Mouse (Mus musculus): ENCODE measurements around the gene Adcy2. TPM values are rescaled to one million over a fixed set of nuclear protein-coding genes. Genes with fewer than 3 reads are reported as not detected.
A peak's percentile ranks its signal among the peaks of the same experiment; 100 is the strongest.

Adcy2 gene
- polyA plus RNA-seq, 1 experiment from 2014 or later = 8.0 TPM

DNA sequence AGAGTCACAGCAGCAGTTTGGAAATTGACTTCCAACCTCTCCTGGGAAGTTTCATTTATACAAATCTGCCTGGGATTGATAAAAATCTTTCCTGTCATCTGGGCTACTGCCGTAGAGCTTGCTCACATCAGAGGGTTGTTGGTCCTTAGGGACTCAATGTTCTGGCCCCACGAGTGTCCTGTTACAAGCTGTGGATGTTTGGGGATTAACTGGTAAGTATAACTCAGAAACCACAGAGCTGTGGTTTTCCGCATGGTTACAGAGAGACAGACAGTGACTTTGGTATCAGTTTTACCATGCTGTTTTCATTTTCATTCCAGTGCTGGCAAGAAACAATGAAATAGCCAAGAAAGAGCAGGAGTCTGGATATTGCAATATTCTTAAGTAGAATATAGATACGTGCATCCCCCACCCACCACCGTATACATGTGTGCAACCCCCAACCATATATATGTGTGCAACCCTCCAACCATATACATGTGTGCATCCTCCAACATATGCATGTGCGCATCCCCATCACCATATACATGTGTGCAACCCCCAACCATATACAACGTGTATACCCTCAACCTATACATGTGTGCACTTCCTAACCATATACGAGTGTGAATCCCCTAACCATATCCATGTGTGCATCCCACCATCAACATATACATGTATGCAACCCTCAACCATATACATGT lies 233.3 kb downstream of the Adcy2 start:
- H3K27me3 ChIP-seq = no peaks in the 10 kb centered on the region
- peak; percentile 67 for ATAC-seq (ENCODE audit: insufficient number of reproducible peaks, low FRiP score, low TSS enrichment, low read depth)
- WGBS = 40% methylated on average over 8 of the region's 8 CpGs
- no peaks in the 10 kb centered on the region for H3K9me3 ChIP-seq (replicated peaks)
- H3K4me2 ChIP-seq (replicated peaks) = no peak overlapping the region
- H3K36me3 ChIP-seq = no peaks in the 10 kb centered on the region
- no peaks in the 10 kb centered on the region for H3K4me1 ChIP-seq
- H3K9ac ChIP-seq = no peak overlapping the region
- no peak overlapping the region for H3K27ac ChIP-seq (replicated peaks)
- H3K4me3 ChIP-seq (replicated peaks) = no peak overlapping the region

DNA sequence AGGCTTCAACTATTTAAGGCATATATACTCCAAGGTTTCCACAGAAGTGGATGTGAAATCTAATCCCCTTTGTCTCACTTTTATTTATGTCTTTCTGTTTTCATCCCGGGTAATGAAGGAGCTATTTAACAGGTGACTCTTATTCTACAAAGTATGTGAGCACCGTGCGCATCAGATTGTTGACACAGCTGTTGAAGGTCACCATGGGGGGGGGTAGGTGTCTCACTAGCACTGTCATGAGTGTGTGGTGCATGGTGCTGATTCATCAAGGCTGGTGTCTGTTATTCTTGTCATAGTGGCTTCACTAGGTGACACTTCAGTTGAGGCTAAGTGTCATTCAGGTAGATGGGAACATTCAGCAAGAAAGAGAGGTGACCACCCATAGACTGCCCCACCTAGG lies 234.7 kb downstream of the Adcy2 start:
- Histone ChIP-seq H3K4me3 (replicated peaks) (no peak overlapping the region), H3K36me3 (no peaks in the 10 kb centered on the region), H3K4me1 (no peaks in the 10 kb centered on the region), H3K9ac (no peak overlapping the region), H3K4me2 (replicated peaks) (no peak overlapping the region), H3K9me3 (replicated peaks) (no peaks in the 10 kb centered on the region), H3K27ac (replicated peaks) (no peak overlapping the region), H3K27me3 (no peaks in the 10 kb centered on the region)
- WGBS = 73% methylated on average over 3 of the region's 3 CpGs
- no peak for ATAC-seq (ENCODE audit: insufficient number of reproducible peaks, low FRiP score, low TSS enrichment, low read depth)

DNA sequence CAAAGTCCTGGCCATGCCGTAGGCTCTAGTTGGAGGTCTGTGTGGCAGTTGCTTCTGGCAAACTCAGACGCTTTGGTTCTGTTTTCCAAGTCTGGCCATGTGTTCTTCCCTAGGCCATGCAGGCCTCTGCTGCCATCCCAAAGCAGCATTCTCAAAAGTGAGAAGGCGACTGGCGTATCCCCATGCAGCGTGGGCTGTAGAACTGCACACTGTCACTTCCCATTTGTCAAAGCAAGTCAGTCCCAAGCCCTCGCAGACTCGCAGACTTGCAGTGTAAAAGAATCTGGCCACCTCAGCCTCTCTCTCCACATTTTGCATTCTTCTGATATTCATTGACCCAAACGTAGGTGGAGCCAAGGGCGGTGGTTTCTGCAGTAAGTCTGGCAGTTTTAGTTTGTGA lies 249.5 kb downstream of the Adcy2 start:
- Histone ChIP-seq H3K27ac (replicated peaks) (peak overlapping the region; percentile 79), H3K27me3 (no peaks in the 10 kb centered on the region), H3K9me3 (replicated peaks) (no peaks in the 10 kb centered on the region), H3K36me3 (no peaks in the 10 kb centered on the region), H3K9ac (no peak overlapping the region), H3K4me3 (replicated peaks) (no peak overlapping the region), H3K4me1 (peaks cover 11% of the 10 kb centered on the region; the same call in 1 of the 2 replicates), H3K4me2 (replicated peaks) (no peak overlapping the region)
- peak; percentile 51 for ATAC-seq (ENCODE audit: insufficient number of reproducible peaks, low FRiP score, low TSS enrichment, low read depth)
- 29% methylated on average over 9 of the region's 9 CpGs for WGBS

DNA sequence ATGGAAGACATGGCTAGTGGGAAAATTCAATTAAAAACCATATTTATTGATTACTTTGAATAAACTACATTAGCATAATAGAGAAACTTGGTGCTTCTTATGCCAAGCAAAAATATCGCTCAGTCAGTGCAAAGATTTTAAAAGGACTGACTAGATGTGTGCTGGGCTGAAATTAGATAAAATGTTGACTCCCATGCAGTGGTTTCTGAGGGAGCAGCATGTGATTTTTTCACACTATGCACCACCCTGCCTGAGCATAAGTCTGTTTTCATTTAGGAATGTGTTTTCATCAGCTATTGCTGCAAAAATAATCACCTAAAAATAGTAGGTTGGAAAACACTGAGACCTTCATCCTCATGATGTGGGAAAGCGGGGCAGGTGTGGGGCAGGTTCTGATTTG lies 250.0 kb downstream of the Adcy2 start:
- H3K9ac ChIP-seq = no peak overlapping the region
- H3K4me1 ChIP-seq = peaks cover 11% of the 10 kb centered on the region; the same call in 1 of the 2 replicates
- H3K9me3 ChIP-seq (replicated peaks) = no peaks in the 10 kb centered on the region
- no peaks in the 10 kb centered on the region for H3K27me3 ChIP-seq
- no peak overlapping the region for H3K4me2 ChIP-seq (replicated peaks)
- no peaks in the 10 kb centered on the region for H3K36me3 ChIP-seq
- 47% methylated on average over 2 of the region's 2 CpGs for WGBS
- peak overlapping the region; percentile 79 for H3K27ac ChIP-seq (replicated peaks)
- ATAC-seq (ENCODE audit: insufficient number of reproducible peaks, low FRiP score, low TSS enrichment, low read depth) = peak; percentile 61
- H3K4me3 ChIP-seq (replicated peaks) = no peak overlapping the region

DNA sequence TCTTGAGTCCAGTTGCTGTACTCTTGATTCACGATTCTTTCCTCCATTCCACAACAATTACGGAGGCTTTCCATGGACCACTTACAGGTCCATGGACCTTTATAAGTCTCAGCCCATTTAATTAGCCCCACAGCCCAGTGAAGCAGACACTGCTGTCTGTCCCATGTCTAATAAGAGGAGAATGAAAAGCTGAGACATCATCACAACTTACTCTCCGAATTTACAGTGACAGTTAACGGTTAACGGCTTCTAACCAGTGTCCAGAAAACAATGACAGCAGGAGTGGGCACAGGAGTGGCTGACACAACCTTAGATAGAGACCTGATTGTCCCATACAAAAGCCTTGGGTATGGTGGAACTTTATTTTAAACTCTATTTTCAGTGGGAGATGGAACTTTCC lies 253.9 kb downstream of the Adcy2 start:
- H3K9me3 ChIP-seq (replicated peaks) = no peaks in the 10 kb centered on the region
- no peaks in the 10 kb centered on the region for H3K27me3 ChIP-seq
- H3K27ac ChIP-seq (replicated peaks) = no peak overlapping the region
- 89% methylated on average over 5 of the region's 5 CpGs for WGBS
- H3K4me1 ChIP-seq = peaks cover 11% of the 10 kb centered on the region; the same call in 1 of the 2 replicates
- H3K4me3 ChIP-seq (replicated peaks) = no peak overlapping the region
- ATAC-seq (ENCODE audit: insufficient number of reproducible peaks, low FRiP score, low TSS enrichment, low read depth) = no peak
- H3K4me2 ChIP-seq (replicated peaks) = no peak overlapping the region
- H3K9ac ChIP-seq = no peak overlapping the region
- no peaks in the 10 kb centered on the region for H3K36me3 ChIP-seq

DNA sequence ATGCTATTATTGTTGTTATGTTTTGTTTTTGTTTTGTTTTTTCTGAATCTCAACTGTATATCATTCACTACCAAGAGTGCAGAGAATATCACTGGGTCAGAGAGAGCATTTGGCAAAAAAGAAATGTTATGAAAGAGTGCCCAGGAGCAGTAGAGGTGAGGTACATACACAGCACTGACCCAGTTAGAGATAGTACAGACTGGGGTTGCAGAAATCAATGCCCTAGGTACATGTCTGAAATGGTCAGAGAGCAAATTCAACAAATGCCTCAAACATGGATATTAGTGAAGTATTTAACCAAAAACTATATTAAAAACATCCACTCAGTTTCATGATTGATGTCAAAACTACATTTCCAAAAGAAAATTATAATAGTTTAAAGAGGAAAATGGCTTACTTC lies 286.7 kb downstream of the Adcy2 start:
- H3K9me3 ChIP-seq (replicated peaks) = no peaks in the 10 kb centered on the region
- no peak for ATAC-seq (ENCODE audit: insufficient number of reproducible peaks, low FRiP score, low TSS enrichment, low read depth)
- no peaks in the 10 kb centered on the region for H3K36me3 ChIP-seq
- no peaks in the 10 kb centered on the region for H3K27me3 ChIP-seq
- no peak overlapping the region for H3K4me2 ChIP-seq (replicated peaks)
- no peak overlapping the region for H3K9ac ChIP-seq
- no peak overlapping the region for H3K4me3 ChIP-seq (replicated peaks)
- H3K27ac ChIP-seq (replicated peaks) = no peak overlapping the region
- no peaks in the 10 kb centered on the region for H3K4me1 ChIP-seq

DNA sequence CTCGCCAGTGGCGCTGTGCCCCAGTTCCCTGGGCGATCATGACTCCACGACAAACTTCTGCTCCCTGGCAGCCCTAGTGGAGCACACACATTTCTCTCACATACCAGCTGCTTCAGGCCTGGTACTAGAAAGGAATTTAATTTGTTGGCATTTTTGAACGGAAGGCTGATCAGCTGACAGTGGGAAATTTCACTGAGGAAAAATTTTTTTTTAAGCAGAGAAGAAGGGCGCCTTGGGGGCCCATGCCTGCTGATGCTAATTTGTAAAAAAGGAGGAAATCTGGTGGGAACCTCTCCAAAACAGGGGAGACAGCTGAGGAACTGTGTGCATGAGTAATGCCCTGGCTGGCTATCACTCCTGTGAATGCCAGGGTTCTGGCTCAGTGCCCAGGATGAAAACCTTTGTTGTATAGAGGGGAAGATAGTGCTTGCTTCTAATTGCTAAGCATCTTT lies 292.0 kb downstream of the Adcy2 start:
- no peak overlapping the region for H3K4me2 ChIP-seq (replicated peaks)
- no peak for ATAC-seq (ENCODE audit: insufficient number of reproducible peaks, low FRiP score, low TSS enrichment, low read depth)
- H3K9me3 ChIP-seq (replicated peaks) = no peaks in the 10 kb centered on the region
- H3K36me3 ChIP-seq = no peaks in the 10 kb centered on the region
- no peaks in the 10 kb centered on the region for H3K27me3 ChIP-seq
- no peaks in the 10 kb centered on the region for H3K4me1 ChIP-seq
- WGBS = 67% methylated on average over 6 of the region's 6 CpGs
- no peak overlapping the region for H3K27ac ChIP-seq (replicated peaks)
- H3K9ac ChIP-seq = no peak overlapping the region
- no peak overlapping the region for H3K4me3 ChIP-seq (replicated peaks)

DNA sequence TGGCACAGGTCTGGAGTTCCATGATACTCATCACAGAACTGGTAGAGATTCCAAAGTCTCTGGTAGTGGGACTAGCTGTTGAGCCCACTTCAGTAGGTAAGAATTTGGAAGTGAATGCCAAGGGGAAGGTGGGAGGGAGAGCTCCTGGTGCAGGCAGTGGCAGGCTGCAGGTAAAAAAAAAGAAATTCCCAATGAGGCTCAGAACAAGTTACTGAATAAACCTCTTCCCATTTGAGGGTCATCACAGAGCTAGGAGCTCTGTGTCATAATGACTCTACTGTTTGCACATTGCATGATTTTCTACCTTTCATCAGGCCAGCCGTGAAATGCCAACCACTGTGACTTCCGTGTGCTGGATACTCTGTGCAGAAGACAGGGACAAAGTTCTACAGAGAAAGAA lies 314.4 kb downstream of the Adcy2 start:
- H3K27ac ChIP-seq (replicated peaks) = no peak overlapping the region
- 85% methylated on average over 2 of the region's 2 CpGs for WGBS

DNA sequence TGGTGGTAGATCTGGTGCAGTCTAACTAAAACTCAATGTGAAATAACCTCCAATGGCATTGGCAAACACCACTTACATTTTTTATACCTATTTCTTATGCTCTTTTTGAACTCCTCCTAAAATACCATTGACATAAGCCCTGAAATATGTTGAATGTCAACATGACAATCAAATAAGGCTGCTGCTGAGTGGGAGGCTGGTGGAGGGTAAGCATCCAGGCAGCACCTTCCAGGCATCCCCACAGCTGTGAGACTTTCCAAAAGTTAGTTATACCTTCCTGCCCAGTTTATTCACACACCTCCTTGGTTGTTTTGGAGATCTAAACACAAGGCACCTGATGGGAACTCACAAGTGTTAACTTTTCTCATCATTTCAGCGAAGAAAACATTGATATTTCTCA lies 318.9 kb downstream of the Adcy2 start:
- Histone ChIP-seq H3K4me2 (replicated peaks) (no peak overlapping the region), H3K27ac (replicated peaks) (no peak overlapping the region), H3K36me3 (no peaks in the 10 kb centered on the region), H3K9ac (no peak overlapping the region), H3K27me3 (no peaks in the 10 kb centered on the region), H3K4me3 (replicated peaks) (no peak overlapping the region), H3K9me3 (replicated peaks) (no peaks in the 10 kb centered on the region), H3K4me1 (no peaks in the 10 kb centered on the region)
- no peak for ATAC-seq (ENCODE audit: insufficient number of reproducible peaks, low FRiP score, low TSS enrichment, low read depth)
- WGBS = 80% methylated on average over 1 of the region's 1 CpGs

More for the DNA sequence above, 314.4 kb downstream of the Adcy2 start:
- Histone ChIP-seq H3K4me2 (replicated peaks) (no peak overlapping the region), H3K36me3 (no peaks in the 10 kb centered on the region), H3K9ac (no peak overlapping the region), H3K9me3 (replicated peaks) (no peaks in the 10 kb centered on the region), H3K4me1 (no peaks in the 10 kb centered on the region), H3K4me3 (replicated peaks) (no peak overlapping the region), H3K27me3 (no peaks in the 10 kb centered on the region)
- no peak for ATAC-seq (ENCODE audit: insufficient number of reproducible peaks, low FRiP score, low TSS enrichment, low read depth)

DNA sequence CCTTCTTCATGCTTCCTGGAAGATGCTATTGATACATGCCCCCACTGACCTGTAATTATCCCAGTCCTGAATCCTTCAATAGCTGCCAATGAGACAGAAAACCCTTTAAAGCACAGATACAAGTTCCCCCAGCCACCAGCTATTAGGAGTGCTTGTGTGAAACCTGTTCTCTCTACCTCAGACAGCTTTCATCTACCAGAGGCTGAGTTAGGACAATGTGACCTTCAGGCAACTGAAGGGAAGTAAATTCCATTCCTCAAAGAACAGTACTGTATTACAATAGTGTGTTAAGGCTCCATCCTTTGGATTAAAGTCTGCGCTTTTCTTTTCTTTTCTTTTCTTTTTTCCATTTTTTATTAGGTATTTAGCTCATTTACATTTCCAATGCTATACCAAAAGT lies 356.6 kb downstream of the Adcy2 start:
- ATAC-seq (ENCODE audit: insufficient number of reproducible peaks, low FRiP score, low TSS enrichment, low read depth) = no peak
- Histone ChIP-seq H3K36me3 (no peaks in the 10 kb centered on the region), H3K4me3 (replicated peaks) (no peak overlapping the region), H3K27ac (replicated peaks) (no peak overlapping the region), H3K27me3 (no peaks in the 10 kb centered on the region), H3K9ac (no peak overlapping the region), H3K4me2 (replicated peaks) (no peak overlapping the region), H3K4me1 (no peaks in the 10 kb centered on the region), H3K9me3 (replicated peaks) (no peaks in the 10 kb centered on the region)
- WGBS = 96% methylated on average over 1 of the region's 1 CpGs

DNA sequence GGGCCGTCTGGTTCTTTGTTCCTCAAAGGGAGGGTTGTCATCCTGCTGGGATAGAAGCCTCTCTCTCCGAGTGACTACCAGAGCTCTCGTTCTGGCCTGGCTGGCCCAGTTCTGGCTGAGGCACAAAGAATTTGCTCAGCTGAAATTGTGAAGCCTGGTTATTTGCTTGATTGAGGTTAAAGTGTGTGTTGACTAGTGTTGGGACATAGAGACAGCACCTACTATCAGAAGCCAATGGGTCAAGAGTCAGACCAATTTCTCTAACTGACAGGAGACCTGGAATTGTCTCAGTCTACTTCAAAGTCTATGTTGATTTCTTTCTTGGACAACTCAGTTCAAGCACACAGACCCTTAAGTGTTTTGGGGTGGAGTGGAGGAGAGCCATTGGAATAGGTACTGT lies 372.3 kb downstream of the Adcy2 start:
- no peak for ATAC-seq (ENCODE audit: insufficient number of reproducible peaks, low FRiP score, low TSS enrichment, low read depth)
- no peak overlapping the region for H3K27ac ChIP-seq (replicated peaks)
- H3K4me1 ChIP-seq = no peaks in the 10 kb centered on the region
- H3K9ac ChIP-seq = no peak overlapping the region
- no peak overlapping the region for H3K4me3 ChIP-seq (replicated peaks)
- no peak overlapping the region for H3K4me2 ChIP-seq (replicated peaks)
- 68% methylated on average over 3 of the region's 3 CpGs for WGBS
- no peaks in the 10 kb centered on the region for H3K9me3 ChIP-seq (replicated peaks)
- no peaks in the 10 kb centered on the region for H3K36me3 ChIP-seq
- no peaks in the 10 kb centered on the region for H3K27me3 ChIP-seq

DNA sequence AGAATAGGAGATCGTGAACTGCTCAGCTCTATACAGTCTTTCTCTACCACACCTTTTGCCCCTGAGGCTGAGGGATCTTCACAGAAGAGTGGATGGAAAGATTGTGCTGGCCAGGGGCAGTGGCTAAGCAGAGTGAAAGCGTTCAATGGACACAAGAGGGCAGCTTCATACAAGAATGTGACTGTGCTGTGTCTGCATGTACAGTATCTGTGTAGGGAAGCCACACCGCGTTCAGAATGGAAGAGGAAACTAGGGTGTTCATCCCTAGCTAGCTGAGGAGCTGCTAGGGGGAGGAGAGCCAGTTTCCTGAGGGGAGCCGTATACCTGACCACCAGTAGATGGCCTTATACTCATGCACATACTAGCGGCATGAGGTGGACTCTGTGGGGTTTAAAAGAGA lies 376.5 kb downstream of the Adcy2 start:
- no peak overlapping the region for H3K4me2 ChIP-seq (replicated peaks)
- H3K36me3 ChIP-seq = 0 out of 2 replicates have a peak, but pooled peaks cover 3% of the 10 kb centered on the region
- H3K4me1 ChIP-seq = no peaks in the 10 kb centered on the region
- ATAC-seq (ENCODE audit: insufficient number of reproducible peaks, low FRiP score, low TSS enrichment, low read depth) = no peak
- no peaks in the 10 kb centered on the region for H3K9me3 ChIP-seq (replicated peaks)
- no peaks in the 10 kb centered on the region for H3K27me3 ChIP-seq
- WGBS = 53% methylated on average over 6 of the region's 6 CpGs
- no peak overlapping the region for H3K4me3 ChIP-seq (replicated peaks)
- no peak overlapping the region for H3K27ac ChIP-seq (replicated peaks)
- H3K9ac ChIP-seq = no peak overlapping the region

All from embryonic facial prominence, embryonic 15.5 days (tissue).